Comparison of ENCODE assay signal across 33 mouse cellular contexts in genomic region chr7:137851061-137851460, GRCm38 (mm10).
DNase-seq lines count a peak whose midpoint lies in the region; ATAC-seq and TF ChIP-seq lines count a peak whose summit lies in the region.
"Had no signal": no experiment of that assay in that cellular context is flagged by ENCODE, and none has a peak within 500 bp of the region (broad histone marks: within the 10 kb centered on the region; RNA-seq: fewer than 3 reads in every experiment).

No protein-coding gene starts in this region.

- peaks cover 19% of the 10 kb centered on the region for H3K4me1 ChIP-seq in embryonic facial prominence, embryonic 10.5 days
- H3K4me1 ChIP-seq in limb, embryonic 10.5 days, result peaks cover 20% of the 10 kb centered on the region
- H3K4me1 ChIP-seq in liver, postnatal 0 days (ENCODE audit: insufficient read depth), result no peaks in the 10 kb centered on the region
- H3K4me1 ChIP-seq: heart, embryonic 10.5 days; heart, embryonic 15.5 days; liver, embryonic 13.5 days had no signal

- no peak for ATAC-seq in liver, postnatal 0 days
- ATAC-seq: hindbrain, postnatal 0 days; intestine, embryonic 16.5 days; midbrain, embryonic 15.5 days had no signal

- H3K27ac ChIP-seq in embryonic facial prominence, embryonic 10.5 days (replicated peaks), result no peak overlapping the region
- peak overlapping the region; percentile 75; the same call in 1 of the 2 replicates for H3K27ac ChIP-seq in limb, embryonic 10.5 days
- no peak overlapping the region for H3K27ac ChIP-seq in liver, postnatal 0 days (ENCODE audit: low read depth)
- H3K27ac ChIP-seq: embryonic facial prominence, embryonic 12.5 days; forebrain, embryonic 10.5 days; heart, embryonic 10.5 days; heart, embryonic 15.5 days; hindbrain, embryonic 12.5 days; hindbrain, postnatal 0 days; kidney, postnatal 0 days; liver, embryonic 13.5 days; midbrain, embryonic 10.5 days; midbrain, embryonic 15.5 days; neural tube, embryonic 15.5 days; stomach, postnatal 0 days had no signal

- no peak overlapping the region for H3K4me3 ChIP-seq in embryonic facial prominence, embryonic 10.5 days
- H3K4me3 ChIP-seq in limb, embryonic 10.5 days, result no peak overlapping the region
- H3K4me3 ChIP-seq in liver, postnatal 0 days (ENCODE audit: low read depth, low read length), result no peak overlapping the region
- H3K4me3 ChIP-seq: embryonic facial prominence, embryonic 12.5 days; forebrain, embryonic 10.5 days; heart, embryonic 10.5 days; heart, embryonic 15.5 days; hindbrain, embryonic 12.5 days; liver, embryonic 13.5 days; midbrain, embryonic 10.5 days; midbrain, embryonic 15.5 days; neural tube, embryonic 15.5 days had no signal

- H3K9me3 ChIP-seq in embryonic facial prominence, embryonic 10.5 days, result no peaks in the 10 kb centered on the region
- no peaks in the 10 kb centered on the region for H3K9me3 ChIP-seq in limb, embryonic 10.5 days (replicated peaks)
- H3K9me3 ChIP-seq in liver, postnatal 0 days (ENCODE audit: low read length), result no peaks in the 10 kb centered on the region
- H3K9me3 ChIP-seq: embryonic facial prominence, embryonic 12.5 days; forebrain, embryonic 10.5 days; heart, embryonic 10.5 days; heart, embryonic 15.5 days; hindbrain, embryonic 12.5 days; liver, embryonic 13.5 days; midbrain, embryonic 10.5 days; midbrain, embryonic 15.5 days; neural tube, embryonic 15.5 days had no signal

- no peak overlapping the region for H3K9ac ChIP-seq in liver, postnatal 0 days (replicated peaks)
- H3K9ac ChIP-seq: embryonic facial prominence, embryonic 12.5 days; heart, embryonic 15.5 days; hindbrain, embryonic 12.5 days; liver, embryonic 13.5 days; lung, embryonic 14.5 days; midbrain, embryonic 15.5 days; neural tube, embryonic 15.5 days had no signal

- no peaks in the 10 kb centered on the region for H3K36me3 ChIP-seq in embryonic facial prominence, embryonic 10.5 days (replicated peaks)
- no peaks in the 10 kb centered on the region for H3K36me3 ChIP-seq in limb, embryonic 10.5 days
- no peaks in the 10 kb centered on the region for H3K36me3 ChIP-seq in liver, postnatal 0 days (replicated peaks; ENCODE audit: insufficient read depth, low read length)
- H3K36me3 ChIP-seq: embryonic facial prominence, embryonic 12.5 days; forebrain, embryonic 10.5 days; G1E; heart, embryonic 10.5 days; heart, embryonic 15.5 days; hindbrain, embryonic 12.5 days; liver, embryonic 13.5 days; midbrain, embryonic 10.5 days; midbrain, embryonic 15.5 days; neural tube, embryonic 15.5 days had no signal

- no peak for TF ChIP-seq EP300 in liver, postnatal 0 days (IDR thresholded peaks at IDR 0.05; ENCODE audit: low read depth)

- no peaks in the 10 kb centered on the region for H3K27me3 ChIP-seq in embryonic facial prominence, embryonic 10.5 days (replicated peaks; ENCODE audit: low read depth, poor library complexity, severe bottlenecking)
- H3K27me3 ChIP-seq in limb, embryonic 10.5 days (ENCODE audit: low read depth, poor library complexity, severe bottlenecking), result no peaks in the 10 kb centered on the region
- H3K27me3 ChIP-seq in liver, postnatal 0 days (ENCODE audit: insufficient read depth, low read length), result no peaks in the 10 kb centered on the region
- H3K27me3 ChIP-seq: embryonic facial prominence, embryonic 12.5 days; heart, embryonic 15.5 days; liver, embryonic 13.5 days; midbrain, embryonic 15.5 days; neural tube, embryonic 15.5 days had no signal

- DNase-seq in heart, adult 11 months, result peak; percentile 27
- DNase-seq in heart, postnatal 10 days, result no peak
- peak; percentile 23 for DNase-seq in embryonic facial prominence, embryonic 10.5 days (ENCODE audit: low spot score)
- peak; percentile 38 for DNase-seq in limb, embryonic 10.5 days (ENCODE audit: low spot score)
- DNase-seq in ovary, postnatal 10 days (ENCODE audit: low spot score), result no peak
- no peak for DNase-seq in adrenal gland, adult 8-10 months
- DNase-seq in liver, postnatal 0 days, result no peak
- DNase-seq: adrenal gland, postnatal 36 days; cerebellum, adult 8-10 months; cerebellum, postnatal 25 days; gastrocnemius, postnatal 14 days; heart, postnatal 36 days; kidney, adult 8-10 months; kidney, postnatal 4 days; liver, embryonic 13.5 days; lung, embryonic 14.5 days; lung, postnatal 14 days; right cerebral cortex, postnatal 4 days; thymus, adult 18-20 months; thymus, postnatal 4 days had no signal

- TF ChIP-seq CTCF in liver, postnatal 0 days (IDR thresholded peaks at IDR 0.05; ENCODE audit: low read depth), result no peak

- intact Hi-C loops in heart, postnatal 10 days (cut with DNase I), result no loop called here

- WGBS in embryonic facial prominence, embryonic 10.5 days, result 21% methylated on average over 4 of the region's 4 CpGs
- WGBS in limb, embryonic 10.5 days, result 36% methylated on average over 4 of the region's 4 CpGs
- 68% methylated on average over 4 of the region's 4 CpGs for WGBS in liver, postnatal 0 days (ENCODE audit: insufficient replicate concordance)

- no peak overlapping the region for H3K4me2 ChIP-seq in liver, postnatal 0 days (ENCODE audit: low read depth, low read length)
- H3K4me2 ChIP-seq: embryonic facial prominence, embryonic 12.5 days; heart, embryonic 15.5 days; hindbrain, embryonic 12.5 days; liver, embryonic 13.5 days; lung, embryonic 14.5 days; midbrain, embryonic 15.5 days; neural tube, embryonic 15.5 days had no signal

Comparison
In these comparisons a context has a peak if more than half of its experiments do, and no peak if none do; other contexts are left out.
1. DNase-seq: peak in heart, adult 11 months (single experiment), embryonic facial prominence, embryonic 10.5 days (single experiment) and limb, embryonic 10.5 days (single experiment); none in heart, postnatal 10 days (0 of 2), ovary, postnatal 10 days (single experiment), adrenal gland, adult 8-10 months (single experiment) and liver, postnatal 0 days (single experiment).